In the genomic region with DNA sequence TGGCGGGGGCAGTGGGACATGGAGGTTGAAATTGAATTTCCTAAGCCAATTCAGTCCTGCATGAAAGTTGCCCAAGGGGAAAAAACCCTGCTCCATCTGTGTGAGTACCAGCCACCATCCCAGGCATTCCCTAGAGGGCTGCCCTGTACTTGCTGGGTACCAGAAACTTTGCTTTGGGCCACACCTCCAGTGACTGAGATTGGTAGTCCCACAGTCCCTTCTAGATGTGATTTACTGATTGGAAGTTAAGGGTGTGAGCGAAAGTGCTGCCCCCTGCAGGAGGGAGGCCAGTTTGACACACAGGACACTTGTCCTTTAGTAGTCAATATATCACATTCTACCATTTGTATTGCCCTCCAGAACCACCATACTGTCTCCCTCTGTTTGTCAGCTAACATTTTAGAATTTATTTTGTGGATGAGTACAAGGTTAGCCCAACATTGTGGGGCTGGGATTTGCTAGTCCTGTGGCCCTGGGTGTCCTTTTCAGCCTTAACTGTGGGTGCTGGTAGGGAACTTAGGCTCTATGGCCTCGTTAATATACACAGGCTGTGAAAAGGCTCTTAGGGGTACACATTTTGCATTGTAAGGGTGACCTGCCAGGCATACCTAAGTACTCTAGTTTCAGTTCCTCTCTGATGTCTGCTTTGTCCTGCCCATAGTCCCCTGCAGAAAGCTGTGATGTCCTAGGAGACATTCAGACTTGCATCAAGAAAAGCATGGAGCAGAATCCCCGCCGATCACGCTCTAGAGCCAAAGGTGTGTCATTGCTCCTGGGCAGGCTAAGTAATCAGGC, we compare ENCODE assay signal across 10 mouse cellular contexts. TPM values are rescaled to one million over a fixed set of nuclear protein-coding genes. Genes with fewer than 3 reads are reported as not detected.
DNase-seq lines count a peak whose midpoint lies in the region; ATAC-seq and TF ChIP-seq lines count a peak whose summit lies in the region.
"Had no signal": no experiment of that assay in that cellular context is flagged by ENCODE, and none has a peak within 500 bp of the region (broad histone marks: within the 10 kb centered on the region; RNA-seq: fewer than 3 reads in every experiment).

No protein-coding gene starts in this region.

- no peaks in the 10 kb centered on the region for H3K9me3 ChIP-seq in liver, embryonic 14.5 days (ENCODE audit: control insufficient read depth, low read length)
- H3K9me3 ChIP-seq: midbrain, embryonic 12.5 days had no signal

- no peaks in the 10 kb centered on the region for H3K27me3 ChIP-seq in liver, embryonic 14.5 days (ENCODE audit: control insufficient read depth, insufficient read depth, low read length)
- H3K27me3 ChIP-seq: midbrain, embryonic 12.5 days had no signal

- H3K27ac ChIP-seq in bone marrow macrophage, adult 2 months (ENCODE audit: insufficient read depth, low read depth, low read length) = no peak overlapping the region
- H3K27ac ChIP-seq in liver, embryonic 14.5 days = no peak overlapping the region
- H3K27ac ChIP-seq: midbrain, embryonic 12.5 days had no signal

- no peak for TF ChIP-seq EP300 in liver, embryonic 14.5 days (IDR thresholded peaks at IDR 0.05; ENCODE audit: low read depth)

- TF ChIP-seq POLR2A in bone marrow macrophage, adult 2 months (IDR thresholded peaks at IDR 0.05; ENCODE audit: borderline replicate concordance, low read depth, low read length) = no peak

- peaks cover 8% of the 10 kb centered on the region for H3K4me1 ChIP-seq in bone marrow macrophage, adult 2 months (ENCODE audit: control insufficient read depth, insufficient read depth, low read length)
- H3K4me1 ChIP-seq in liver, embryonic 14.5 days (replicated peaks; ENCODE audit: control insufficient read depth in 2 of 2, insufficient read depth in 2 of 2, low read length in 1 of 2) = peaks cover 0 to 7% of the 10 kb centered on the region in 2 experiments

- no peak for ATAC-seq in liver, embryonic 14.5 days (ENCODE audit: insufficient read depth)

- no peak overlapping the region for H3K9ac ChIP-seq in liver, embryonic 14.5 days (replicated peaks)
- H3K9ac ChIP-seq: midbrain, embryonic 12.5 days had no signal

- no peak overlapping the region for H3K4me3 ChIP-seq in bone marrow macrophage, adult 2 months (ENCODE audit: insufficient read depth, low read length)
- H3K4me3 ChIP-seq in liver, embryonic 14.5 days (ENCODE audit: insufficient read depth in 1 of 2, low read depth in 2 of 2, low read length in 2 of 2) = no peak overlapping the region
- H3K4me3 ChIP-seq: midbrain, embryonic 12.5 days had no signal

- TF ChIP-seq CTCF in bone marrow macrophage, adult 2 months (IDR thresholded peaks at IDR 0.05; ENCODE audit: low read depth, low read length) = peak; percentile 78
- TF ChIP-seq CTCF in liver, embryonic 14.5 days (IDR thresholded peaks at IDR 0.05; ENCODE audit: low read depth) = peak; percentile 77

- intact Hi-C loops in left cerebral cortex, postnatal 14 days (cut with DNase I) = no loop called here

- H3K36me3 ChIP-seq in liver, embryonic 14.5 days (replicated peaks; ENCODE audit: control insufficient read depth, insufficient read depth, low read depth) = peaks cover 87% of the 10 kb centered on the region

- WGBS in liver, embryonic 14.5 days (ENCODE audit: insufficient replicate concordance) = 67% methylated on average over 6 of the region's 6 CpGs

- no peak overlapping the region for H3K4me2 ChIP-seq in liver, embryonic 14.5 days (ENCODE audit: low read depth)
- H3K4me2 ChIP-seq: midbrain, embryonic 12.5 days had no signal

- peak; percentile 52 for DNase-seq in adrenal gland, postnatal 10 days
- no peak for DNase-seq in adrenal gland, adult 18-20 months (ENCODE audit: low spot score in 2 of 2)
- peak; percentile 50 to 73 for DNase-seq in left cerebral cortex, postnatal 14 days (ENCODE audit: low spot score in 2 of 2)
- DNase-seq in left cerebral cortex, adult 9 months (ENCODE audit: low spot score in 2 of 2) = no peak
- DNase-seq in liver, embryonic 14.5 days (ENCODE audit: low read depth in 3 of 3, low spot score in 3 of 3) = no peak
- peak; percentile 74 to 80 for DNase-seq in spleen, postnatal 36 days (ENCODE audit: low spot score in 2 of 2)
- DNase-seq in right cerebral cortex, adult 2 months (ENCODE audit: low spot score in 2 of 2) = no peak

RNA-seq across cellular contexts. Expression of gene Mybbp1a, which starts 5.4 kb away (rescaled TPM):
- 10 to 100 TPM; 77.5 to 84.6 TPM for total RNA-seq in adrenal gland, postnatal 10 days (2021)
- 10 to 100 TPM; 75.1 to 86.3 TPM for total RNA-seq in adrenal gland, adult 18-20 months (2021)
- 10 to 100 TPM; 45.4 to 50.6 TPM for total RNA-seq in left cerebral cortex, postnatal 14 days (2021)
- polyA plus RNA-seq in bone marrow macrophage, adult 2 months (2012; ENCODE audit: insufficient read depth, insufficient read length, missing spikeins) = 30.6 and 35.7 TPM in 2 replicates
- polyA plus RNA-seq in liver, embryonic 14.5 days (2012; rRNA removed) = 31.0 and 56.3 TPM in 2 replicates
- 65.5 and 72.6 TPM in 2 replicates for polyA plus RNA-seq in liver, embryonic 14.5 days (2014; fragmentation: Nextera tagmentation; extraction: Ambion mirVana)

RNA-seq across cellular contexts. Expression of gene Ggt6, which starts 11.2 kb away (rescaled TPM):
- total RNA-seq in adrenal gland, postnatal 10 days (2021) = 1 to 10 TPM; 2.7 to 3.5 TPM
- 1 to 10 TPM in 1 of 2 experiments, under 1 TPM in 1; 0.80 to 3.4 TPM for total RNA-seq in adrenal gland, adult 18-20 months (2021)
- not detected for total RNA-seq in left cerebral cortex, postnatal 14 days (2021)
- not detected in 2 replicates for polyA plus RNA-seq in bone marrow macrophage, adult 2 months (2012; ENCODE audit: insufficient read depth, insufficient read length, missing spikeins)
- 0.10 and 0.18 TPM in 2 replicates for polyA plus RNA-seq in liver, embryonic 14.5 days (2012; rRNA removed)
- polyA plus RNA-seq in liver, embryonic 14.5 days (2014; fragmentation: Nextera tagmentation; extraction: Ambion mirVana) = 0.25 and 0.38 TPM in 2 replicates
- polyA plus RNA-seq: heart, embryonic 14.5 days; midbrain, embryonic 12.5 days had no signal

RNA-seq across cellular contexts. Expression of gene Smtnl2, which starts 35.0 kb away (rescaled TPM):
- 10 to 100 TPM in 1 of 2 experiments, 1 to 10 TPM in 1; 6.6 to 14.7 TPM for total RNA-seq in adrenal gland, postnatal 10 days (2021)
- 1 to 10 TPM; 1.3 to 2.6 TPM for total RNA-seq in adrenal gland, adult 18-20 months (2021)
- total RNA-seq in left cerebral cortex, postnatal 14 days (2021) = 1 to 10 TPM in 1 of 2 experiments, under 1 TPM in 1; 0.59 to 1.1 TPM
- polyA plus RNA-seq in bone marrow macrophage, adult 2 months (2012; ENCODE audit: insufficient read depth, insufficient read length, missing spikeins) = not detected in 2 replicates
- 1.1 and 1.3 TPM in 2 replicates for polyA plus RNA-seq in liver, embryonic 14.5 days (2012; rRNA removed)
- polyA plus RNA-seq in liver, embryonic 14.5 days (2014; fragmentation: Nextera tagmentation; extraction: Ambion mirVana) = 0.85 and 0.86 TPM in 2 replicates

RNA-seq across cellular contexts. Expression of gene Spns2, which starts 43.2 kb away (rescaled TPM):
- total RNA-seq in adrenal gland, postnatal 10 days (2021) = 10 to 100 TPM; 11.6 to 11.7 TPM
- 1 to 10 TPM; 2.7 to 3.7 TPM for total RNA-seq in adrenal gland, adult 18-20 months (2021)
- 10 to 100 TPM; 46.4 to 58.5 TPM for total RNA-seq in left cerebral cortex, postnatal 14 days (2021)
- polyA plus RNA-seq in bone marrow macrophage, adult 2 months (2012; ENCODE audit: insufficient read depth, insufficient read length, missing spikeins) = not detected in 2 replicates
- 8.6 and 12.9 TPM in 2 replicates for polyA plus RNA-seq in liver, embryonic 14.5 days (2012; rRNA removed)
- 3.8 and 6.3 TPM in 2 replicates for polyA plus RNA-seq in liver, embryonic 14.5 days (2014; fragmentation: Nextera tagmentation; extraction: Ambion mirVana)

Comparison
In these comparisons a context has a peak if more than half of its experiments do, and no peak if none do; other contexts are left out.
1. DNase-seq: peak in adrenal gland, postnatal 10 days (single experiment), left cerebral cortex, postnatal 14 days (2 of 2) and spleen, postnatal 36 days (2 of 2); none in adrenal gland, adult 18-20 months (0 of 2), left cerebral cortex, adult 9 months (0 of 2), liver, embryonic 14.5 days (0 of 3) and right cerebral cortex, adult 2 months (0 of 2).